Mouse (Mus musculus): ENCODE results near the gene Igsf3. TPM values are rescaled to one million over a fixed set of nuclear protein-coding genes. Genes with fewer than 3 reads are reported as not detected.
A peak's percentile ranks its signal among the peaks of the same experiment; 100 is the strongest.

Igsf3 gene
- total and polyA plus RNA-seq, 2 experiments from 2014 or later = 74.0 to 77.0 TPM

GRCm38 (mm10) chr3:101488204-101488603, 111.3 kb downstream of the Igsf3 start:
- H3K27me3 ChIP-seq (ENCODE audit: insufficient read depth, low read length) = no peaks in the 10 kb centered on the region
- H3K9me3 ChIP-seq (ENCODE audit: low read length) = no peaks in the 10 kb centered on the region
- DNase-seq = no peak
- no peaks in the 10 kb centered on the region for H3K36me3 ChIP-seq (ENCODE audit: insufficient read depth)
- no peak for TF ChIP-seq CTCF (IDR thresholded peaks at IDR 0.05; ENCODE audit: low read depth)
- ATAC-seq = no peak
- H3K27ac ChIP-seq (ENCODE audit: low read depth, low read length) = no peak overlapping the region
- H3K4me3 ChIP-seq (ENCODE audit: low read depth, low read length) = no peak overlapping the region
- 76% methylated on average over 7 of the region's 7 CpGs for WGBS
- no peak overlapping the region for H3K9ac ChIP-seq
- H3K4me1 ChIP-seq (ENCODE audit: insufficient read depth) = no peaks in the 10 kb centered on the region
- no peak overlapping the region for H3K4me2 ChIP-seq (ENCODE audit: low read depth)

DNA sequence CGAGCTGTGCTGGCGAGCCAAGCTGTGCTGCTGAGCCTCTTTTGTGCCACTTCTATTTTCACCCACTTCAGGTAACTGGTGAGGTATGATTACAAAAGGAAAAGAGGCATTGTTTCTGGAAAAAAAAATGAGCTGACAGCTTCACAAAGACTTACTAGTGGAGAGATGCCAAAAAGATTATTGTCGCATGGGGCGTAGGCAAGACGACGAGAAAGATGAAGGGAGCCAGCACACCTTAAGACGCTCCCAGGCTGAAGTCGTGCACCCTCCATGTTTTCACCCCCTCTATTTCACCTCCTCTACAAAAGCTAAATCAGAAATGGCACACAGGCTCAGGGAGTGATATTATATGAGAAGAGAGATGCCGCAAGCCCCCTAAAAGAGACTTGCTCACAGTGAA, 113.6 kb downstream of the Igsf3 start:
- 65% methylated on average over 9 of the region's 9 CpGs for WGBS
- DNase-seq (no peak), ATAC-seq (peak; percentile 75)
- no peaks in the 10 kb centered on the region for H3K4me1 ChIP-seq (ENCODE audit: insufficient read depth)
- H3K4me3 ChIP-seq (ENCODE audit: low read depth, low read length) = no peak overlapping the region
- no peak overlapping the region for H3K9ac ChIP-seq
- no peaks in the 10 kb centered on the region for H3K36me3 ChIP-seq (ENCODE audit: insufficient read depth)
- no peak for TF ChIP-seq CTCF (IDR thresholded peaks at IDR 0.05; ENCODE audit: low read depth)
- no peaks in the 10 kb centered on the region for H3K27me3 ChIP-seq (ENCODE audit: insufficient read depth, low read length)
- no peaks in the 10 kb centered on the region for H3K9me3 ChIP-seq (ENCODE audit: low read length)
- H3K27ac ChIP-seq (ENCODE audit: low read depth, low read length) = peak overlapping the region; percentile 54; the same call in 1 of the 2 replicates
- H3K4me2 ChIP-seq (ENCODE audit: low read depth) = no peak overlapping the region

DNA sequence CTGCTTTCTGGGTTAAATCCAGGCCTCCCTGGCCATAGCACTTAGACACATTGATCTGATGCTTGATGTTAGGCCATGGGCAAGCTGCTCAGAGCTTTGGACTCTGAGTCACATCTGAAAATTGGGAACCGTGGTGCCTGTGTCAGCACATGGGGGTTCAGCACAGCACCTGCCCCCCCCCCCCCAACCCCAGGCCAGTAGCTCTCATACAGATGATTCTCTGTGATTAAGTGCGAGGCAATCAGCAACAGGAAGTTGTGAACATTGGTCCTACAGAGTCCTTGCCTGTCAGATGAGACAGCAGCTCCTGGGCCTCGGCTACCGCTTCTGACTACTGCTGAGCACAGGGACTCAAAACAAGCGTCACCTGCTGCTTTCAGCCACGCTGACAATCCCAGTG, 116.0 kb downstream of the Igsf3 start:
- no peak for TF ChIP-seq CTCF (IDR thresholded peaks at IDR 0.05; ENCODE audit: low read depth)
- Histone ChIP-seq H3K9me3 (ENCODE audit: low read length) (no peaks in the 10 kb centered on the region), H3K27ac (ENCODE audit: low read depth, low read length) (no peak overlapping the region), H3K36me3 (ENCODE audit: insufficient read depth) (no peaks in the 10 kb centered on the region), H3K4me1 (ENCODE audit: insufficient read depth) (no peaks in the 10 kb centered on the region), H3K4me2 (ENCODE audit: low read depth) (no peak overlapping the region), H3K27me3 (ENCODE audit: insufficient read depth, low read length) (no peaks in the 10 kb centered on the region), H3K9ac (no peak overlapping the region), H3K4me3 (ENCODE audit: low read depth, low read length) (no peak overlapping the region)
- ATAC-seq (no peak), DNase-seq (no peak)
- WGBS = 83% methylated on average over 6 of the region's 6 CpGs

DNA sequence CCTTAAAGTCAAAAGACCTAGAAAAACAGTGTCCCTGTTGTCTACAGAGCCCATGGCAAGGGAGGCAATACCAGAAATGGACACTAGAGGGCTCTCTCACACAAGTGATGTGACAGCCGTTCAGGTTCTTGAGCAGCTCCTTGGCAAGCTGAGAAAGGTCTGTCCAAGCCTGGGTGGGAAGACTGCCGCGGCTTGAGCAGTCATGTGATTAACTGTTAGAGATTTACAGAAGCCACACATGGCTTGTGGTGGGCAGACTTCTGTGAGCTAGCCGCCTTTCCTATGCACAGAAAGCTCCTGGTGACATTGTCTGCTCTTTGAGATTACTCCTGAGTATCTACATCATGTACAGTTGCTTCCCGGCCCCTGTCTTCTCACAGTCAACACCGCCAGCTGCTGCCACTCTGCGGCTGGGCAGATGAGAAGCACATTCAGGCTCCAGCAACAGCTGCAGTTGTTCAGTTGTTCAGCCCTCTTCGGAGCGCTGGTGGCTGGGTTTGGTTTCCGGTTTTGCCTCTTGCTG, 117.1 kb downstream of the Igsf3 start:
- no peaks in the 10 kb centered on the region for H3K27me3 ChIP-seq (ENCODE audit: insufficient read depth, low read length)
- no peaks in the 10 kb centered on the region for H3K9me3 ChIP-seq (ENCODE audit: low read length)
- H3K4me1 ChIP-seq (ENCODE audit: insufficient read depth) = no peaks in the 10 kb centered on the region
- no peak overlapping the region for H3K4me3 ChIP-seq (ENCODE audit: low read depth, low read length)
- H3K9ac ChIP-seq = no peak overlapping the region
- H3K4me2 ChIP-seq (ENCODE audit: low read depth) = no peak overlapping the region
- 50% methylated on average over 10 of the region's 10 CpGs for WGBS
- no peaks in the 10 kb centered on the region for H3K36me3 ChIP-seq (ENCODE audit: insufficient read depth)
- TF ChIP-seq CTCF (IDR thresholded peaks at IDR 0.05; ENCODE audit: low read depth) = peak; percentile 99
- DNase-seq (peak; percentile 96), ATAC-seq (peak; percentile 83)
- no peak overlapping the region for H3K27ac ChIP-seq (ENCODE audit: low read depth, low read length)

- ATAC-seq = no peak
- no peaks in the 10 kb centered on the region for H3K9me3 ChIP-seq (ENCODE audit: low read length)
- 83% methylated on average over 10 of the region's 10 CpGs for WGBS
Observed at GRCm38 (mm10) chr3:101497432-101498030, 120.6 kb downstream of the Igsf3 start.

GRCm38 (mm10) chr3:101499906-101500305, 123.0 kb downstream of the Igsf3 start:
- Histone ChIP-seq H3K4me3 (ENCODE audit: low read depth, low read length) (no peak overlapping the region), H3K36me3 (ENCODE audit: insufficient read depth) (no peaks in the 10 kb centered on the region), H3K27ac (ENCODE audit: low read depth, low read length) (no peak overlapping the region), H3K27me3 (ENCODE audit: insufficient read depth, low read length) (no peaks in the 10 kb centered on the region), H3K9me3 (ENCODE audit: low read length) (no peaks in the 10 kb centered on the region), H3K4me2 (ENCODE audit: low read depth) (no peak overlapping the region), H3K4me1 (ENCODE audit: insufficient read depth) (no peaks in the 10 kb centered on the region), H3K9ac (no peak overlapping the region)
- 74% methylated on average over 6 of the region's 6 CpGs for WGBS
- no peak for ATAC-seq
- no peak for DNase-seq
- no peak for TF ChIP-seq CTCF (IDR thresholded peaks at IDR 0.05; ENCODE audit: low read depth)

More at GRCm38 (mm10) chr3:101497432-101498030, 120.6 kb downstream of the Igsf3 start:
- H3K36me3 ChIP-seq (ENCODE audit: insufficient read depth) = no peaks in the 10 kb centered on the region
- no peaks in the 10 kb centered on the region for H3K4me1 ChIP-seq (ENCODE audit: insufficient read depth)
- no peak overlapping the region for H3K4me2 ChIP-seq (ENCODE audit: low read depth)
- no peak overlapping the region for H3K9ac ChIP-seq
- H3K27ac ChIP-seq (ENCODE audit: low read depth, low read length) = no peak overlapping the region
- TF ChIP-seq CTCF (IDR thresholded peaks at IDR 0.05; ENCODE audit: low read depth) = no peak
- H3K27me3 ChIP-seq (ENCODE audit: insufficient read depth, low read length) = no peaks in the 10 kb centered on the region
- no peak overlapping the region for H3K4me3 ChIP-seq (ENCODE audit: low read depth, low read length)
- DNase-seq = no peak

- 80% methylated on average over 11 of the region's 11 CpGs for WGBS
- no peak for ATAC-seq
- H3K4me2 ChIP-seq (ENCODE audit: low read depth) = no peak overlapping the region
Observed at GRCm38 (mm10) chr3:101500393-101501051, 123.6 kb downstream of the Igsf3 start.

More at GRCm38 (mm10) chr3:101500393-101501051, 123.6 kb downstream of the Igsf3 start:
- H3K27ac ChIP-seq (ENCODE audit: low read depth, low read length) = no peak overlapping the region
- no peak overlapping the region for H3K9ac ChIP-seq
- no peaks in the 10 kb centered on the region for H3K27me3 ChIP-seq (ENCODE audit: insufficient read depth, low read length)
- no peak for TF ChIP-seq CTCF (IDR thresholded peaks at IDR 0.05; ENCODE audit: low read depth)
- DNase-seq = no peak
- no peaks in the 10 kb centered on the region for H3K36me3 ChIP-seq (ENCODE audit: insufficient read depth)
- H3K4me1 ChIP-seq (ENCODE audit: insufficient read depth) = no peaks in the 10 kb centered on the region
- no peak overlapping the region for H3K4me3 ChIP-seq (ENCODE audit: low read depth, low read length)
- no peaks in the 10 kb centered on the region for H3K9me3 ChIP-seq (ENCODE audit: low read length)

Measured in forebrain, postnatal 0 days (tissue).